ENCODE assay signal across 14 mouse cellular contexts in genomic region chr3:137110485-137110884, GRCm38 (mm10).
DNase-seq lines count a peak whose midpoint lies in the region; ATAC-seq and TF ChIP-seq lines count a peak whose summit lies in the region.
"Had no signal": no experiment of that assay in that cellular context is flagged by ENCODE, and none has a peak within 500 bp of the region (broad histone marks: within the 10 kb centered on the region; RNA-seq: fewer than 3 reads in every experiment).

No protein-coding gene starts in this region.

- no peak overlapping the region for H3K9ac ChIP-seq in forebrain, postnatal 0 days
- H3K9ac ChIP-seq: heart, embryonic 13.5 days; lung, embryonic 15.5 days had no signal

- H3K4me3 ChIP-seq in forebrain, postnatal 0 days (ENCODE audit: low read depth, low read length) = no peak overlapping the region
- H3K4me3 ChIP-seq: erythroblast, embryonic 14.5 days; heart, embryonic 13.5 days; lung, embryonic 15.5 days had no signal

- H3K4me2 ChIP-seq in forebrain, postnatal 0 days (ENCODE audit: low read depth) = no peak overlapping the region
- H3K4me2 ChIP-seq: heart, embryonic 13.5 days; lung, embryonic 15.5 days had no signal

- TF ChIP-seq CTCF in forebrain, postnatal 0 days (IDR thresholded peaks at IDR 0.05; ENCODE audit: low read depth) = no peak

- H3K27ac ChIP-seq in forebrain, postnatal 0 days (ENCODE audit: low read depth, low read length) = no peak overlapping the region
- H3K27ac ChIP-seq: heart, embryonic 13.5 days; lung, embryonic 15.5 days had no signal

- intact Hi-C loops in left cerebral cortex, postnatal 4 days (cut with DNase I) = no loop called here

- H3K9me3 ChIP-seq in forebrain, postnatal 0 days (ENCODE audit: low read length) = no peaks in the 10 kb centered on the region
- H3K9me3 ChIP-seq: heart, embryonic 13.5 days; lung, embryonic 15.5 days had no signal

- 61% methylated on average over 4 of the region's 4 CpGs for WGBS in forebrain, postnatal 0 days

- no peaks in the 10 kb centered on the region for H3K27me3 ChIP-seq in forebrain, postnatal 0 days (ENCODE audit: insufficient read depth, low read length)
- H3K27me3 ChIP-seq: heart, embryonic 13.5 days; lung, embryonic 15.5 days had no signal

- no peaks in the 10 kb centered on the region for H3K36me3 ChIP-seq in forebrain, postnatal 0 days (ENCODE audit: insufficient read depth)
- H3K36me3 ChIP-seq: heart, embryonic 13.5 days; lung, embryonic 15.5 days had no signal

- no peaks in the 10 kb centered on the region for H3K4me1 ChIP-seq in forebrain, postnatal 0 days (ENCODE audit: insufficient read depth)
- H3K4me1 ChIP-seq: heart, embryonic 13.5 days; lung, embryonic 15.5 days had no signal

- ATAC-seq in cerebellum, adult (ENCODE audit: insufficient number of reproducible peaks, low FRiP score, low TSS enrichment) = peak; percentile 88
- ATAC-seq in forebrain, postnatal 0 days = peak; percentile 59; the same call in 1 of the 2 replicates
- no peak for ATAC-seq in granulocyte monocyte progenitor cell, adult 5-6 weeks (replicated peaks; ENCODE audit: poor library complexity, severe bottlenecking)
- ATAC-seq: CD4-positive, CD25-positive, alpha-beta regulatory T cell, adult 4 months had no signal

- DNase-seq in frontal cortex, adult 2 months (ENCODE audit: extremely low spot score in 1 of 2, low spot score in 1 of 2) = peak; percentile 14 to 42
- DNase-seq in frontal cortex, postnatal 14 days (ENCODE audit: low spot score in 2 of 2) = no peak
- peak; percentile 48 for DNase-seq in forebrain, postnatal 0 days
- DNase-seq in left cerebral cortex, postnatal 4 days = peak; percentile 92
- no peak for DNase-seq in spleen, postnatal 14 days (ENCODE audit: low spot score in 2 of 2)
- no peak for DNase-seq in urinary bladder, adult 2 months (ENCODE audit: low spot score)
- DNase-seq: kidney, adult 11 months; thymus, adult 18-20 months had no signal

Comparison
In these comparisons a context has a peak if more than half of its experiments do, and no peak if none do; other contexts are left out.
1. DNase-seq: peak in frontal cortex, adult 2 months (2 of 2), forebrain, postnatal 0 days (single experiment) and left cerebral cortex, postnatal 4 days (single experiment); none in frontal cortex, postnatal 14 days (0 of 2), spleen, postnatal 14 days (0 of 2) and urinary bladder, adult 2 months (single experiment).